Mouse (Mus musculus) layer of hippocampus, adult 18-20 months (tissue): ENCODE measurements at regions not wholly inside any gene's neighbourhood (a gene's known extent, or its start where the extent isn't known, plus 50 kb on each side); places are given as distances from the start of the nearest gene placed in this dataset.

Experiments used
- microRNA-seq, 2 experiments: library from miRNA; unstranded; fragments of <30 nt; microRNA quantifications; one replicate each; pipeline ENCODE4 v1.2.0; 2021

Small RNA genes lying in the stretch of these regions (microRNA-seq; reads per million reads assigned to microRNA genes)
- gene Gm24979 = 0 reads per million in 2 experiments
